Mouse (Mus musculus): ENCODE data around the gene Nags.

- TF ChIP-seq CTCF (IDR thresholded peaks at IDR 0.05; ENCODE audit: low read depth) (no peak), EP300 (IDR thresholded peaks at IDR 0.05; ENCODE audit: low read depth) (no peak)
These were observed 2.1 kb downstream of the Nags start for GRCm38 (mm10) chr11:102147213-102147989.
